Mouse (Mus musculus) inflammation-experienced regulatory T-cells, adult 6 months (primary cell): ENCODE measurements around the gene Pak1ip1. TPM values are rescaled to one million over a fixed set of nuclear protein-coding genes. Genes with fewer than 3 reads are reported as not detected.
"Not testable (repeated sequence)": the region's sequence is repeated elsewhere in the genome, so short reads cannot be mapped to it uniquely, and the experiment has no call there.

ENCODE experiments used
- ATAC-seq: one replicate; pipeline ENCODE4 v1.8.0; 2017
- polyA plus RNA-seq, 3 experiments: library from polyadenylated mRNA; unstranded; fragments of 100-300 nt; shearing (Covaris generic); gene quantifications; one replicate each; pipeline ENCODE4 v1.2.1; 2017

The Pak1ip1 gene
- 100 to 1,000 TPM in 1 of 3 experiments, 10 to 100 TPM in 2; 75.7 to 103 (median 84.7) TPM for polyA plus RNA-seq

DNA sequence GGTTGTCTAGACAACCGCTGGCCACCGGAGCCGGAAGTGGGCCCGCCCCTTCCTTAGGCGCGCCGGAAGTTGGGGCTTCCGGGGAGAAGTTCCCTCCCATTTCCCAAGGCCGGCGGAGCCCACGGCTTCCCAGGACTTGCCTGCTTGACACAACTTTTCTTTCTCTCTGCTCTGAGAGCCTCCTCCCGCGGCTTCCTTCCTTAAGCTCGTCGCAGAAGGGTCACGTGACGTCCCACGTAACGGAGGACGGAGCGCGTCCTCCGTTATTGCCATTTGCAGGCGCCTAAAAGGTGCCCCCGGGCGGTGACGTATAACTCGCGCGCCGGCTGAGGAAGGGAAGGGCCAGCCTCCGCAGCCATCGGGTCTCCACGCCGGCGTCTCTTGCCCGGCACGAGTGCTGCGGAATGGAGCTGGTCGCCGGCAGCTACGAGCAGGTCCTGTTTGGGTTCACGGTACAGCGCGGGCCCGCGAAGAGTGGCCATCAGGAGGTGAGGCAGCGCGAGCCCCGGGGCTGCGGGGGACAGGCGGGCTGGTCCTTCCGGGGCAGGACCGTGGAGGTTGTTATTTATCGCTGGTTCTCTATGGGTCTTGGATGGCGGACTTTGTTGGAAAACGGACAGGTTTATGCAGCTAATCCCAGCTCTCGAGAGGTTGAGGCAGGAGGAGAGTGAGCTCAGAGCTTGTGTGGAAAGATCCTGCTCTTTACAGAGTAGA, at the start of gene Pak1ip1:
TSS of gene Pak1ip1 (plus strand) at position 98 of the 714 bp plus-strand sequence.
- peak; percentile 93 for ATAC-seq

DNA sequence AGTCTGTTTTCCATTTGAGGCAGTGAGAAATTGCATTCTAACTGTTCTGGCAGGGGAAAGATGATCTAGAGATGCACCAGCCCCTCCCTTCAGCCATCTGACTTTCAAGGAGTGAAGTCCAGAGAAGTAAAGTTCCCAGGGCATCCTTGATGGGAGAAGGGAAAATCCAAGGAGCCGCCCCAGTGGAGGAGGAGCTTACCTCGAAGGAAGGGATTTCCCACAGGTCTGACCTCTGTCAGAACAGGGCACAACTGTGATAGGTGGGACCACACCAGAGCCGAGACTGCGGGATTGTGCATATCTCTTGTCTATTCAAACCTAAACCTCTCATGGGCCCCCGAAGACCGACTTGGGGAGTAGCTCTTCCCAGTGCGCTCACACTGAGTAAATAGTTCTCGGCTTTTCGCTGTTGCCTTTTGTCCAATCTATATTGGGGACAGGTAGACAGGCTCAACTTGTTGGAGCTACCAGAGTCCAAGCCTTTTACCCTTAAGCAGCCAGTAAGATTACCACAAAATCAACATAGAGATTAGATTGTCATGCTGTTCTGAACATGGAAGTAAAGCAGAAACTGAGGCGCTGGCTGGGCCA, 49.3 kb upstream of the Pak1ip1 start:
- ATAC-seq = no peak

DNA sequence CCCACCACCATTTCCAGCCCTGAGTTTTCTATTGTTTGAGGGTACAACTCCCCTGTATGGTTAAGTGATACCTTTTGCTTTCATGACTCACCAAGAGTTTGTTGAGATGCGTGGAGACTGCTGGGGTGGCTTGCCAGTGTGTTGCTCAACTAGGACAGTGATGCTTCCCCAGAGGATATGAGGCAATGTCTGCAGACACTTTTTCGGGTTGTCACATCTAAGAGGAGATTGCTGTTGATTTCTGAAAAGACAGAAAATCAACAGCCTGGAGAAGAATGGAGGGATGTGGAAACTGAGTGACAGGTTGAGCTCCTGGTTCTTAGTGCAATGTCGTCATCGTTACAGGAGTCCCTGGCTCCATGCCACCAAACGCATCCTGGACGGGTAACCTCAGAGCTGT, 47.6 kb upstream of the Pak1ip1 start:
- no peak for ATAC-seq

DNA sequence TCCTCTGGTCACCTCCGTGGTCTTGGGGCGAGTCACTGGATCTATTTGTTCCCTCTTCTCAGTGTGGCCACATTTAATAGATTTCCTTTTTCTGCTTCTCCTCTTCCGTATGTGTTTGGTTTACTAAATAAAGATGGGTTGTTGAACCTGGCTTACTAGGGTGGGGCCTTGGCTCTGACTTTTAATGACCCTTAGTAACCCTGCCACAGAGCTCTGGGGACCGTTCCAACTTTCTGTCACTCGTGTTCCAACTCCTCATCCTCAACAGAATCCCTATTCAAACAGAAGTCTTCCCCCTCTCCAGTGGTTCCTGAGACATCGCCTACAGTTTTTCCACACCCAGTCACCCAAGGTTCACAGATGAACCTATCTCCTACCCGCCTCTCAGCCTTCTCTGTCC, 45.0 kb upstream of the Pak1ip1 start:
- no peak for ATAC-seq

DNA sequence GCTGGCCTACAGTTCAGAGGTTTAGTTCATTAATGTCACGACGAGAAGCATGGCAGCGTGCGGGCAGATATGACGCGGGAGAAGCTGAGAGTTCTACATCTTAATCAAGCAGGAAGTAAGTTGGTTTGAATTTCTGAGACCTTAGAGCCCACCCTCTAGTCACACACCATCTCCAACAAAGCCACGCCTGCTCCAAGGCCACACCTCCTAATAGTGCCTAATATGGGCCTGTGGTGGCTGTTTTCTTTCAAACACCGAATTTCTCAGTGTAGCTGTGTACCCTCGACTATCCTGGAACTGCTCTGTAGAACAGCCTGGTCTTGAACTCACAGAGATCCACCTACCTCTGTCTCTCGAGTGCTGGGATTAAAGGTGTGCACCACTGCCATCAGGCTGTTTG, 33.2 kb upstream of the Pak1ip1 start:
- ATAC-seq = no peak

DNA sequence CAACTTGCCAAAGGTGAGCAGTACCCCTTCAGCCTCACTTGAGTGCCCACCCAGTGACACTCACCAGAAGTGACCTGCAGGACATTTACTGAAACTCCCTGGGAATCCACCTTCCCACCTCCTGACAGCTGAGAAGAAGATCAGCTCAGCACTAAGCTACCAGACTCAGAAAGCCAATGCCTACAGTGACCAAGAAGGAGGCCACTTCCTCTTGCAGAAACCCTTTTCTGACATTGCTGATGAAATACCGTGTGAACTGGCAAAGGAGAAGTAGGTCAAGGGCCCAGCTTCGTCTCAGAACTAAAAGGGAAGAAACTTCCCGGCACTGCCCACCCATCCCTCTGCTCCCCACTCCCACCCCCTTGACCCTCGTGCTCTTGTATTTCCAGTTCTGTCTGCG, 32.3 kb upstream of the Pak1ip1 start:
- ATAC-seq = no peak

- ATAC-seq = no peak
These were observed 30.9 kb upstream of the Pak1ip1 start for GRCm38 (mm10) chr13:40969761-40970390.

DNA sequence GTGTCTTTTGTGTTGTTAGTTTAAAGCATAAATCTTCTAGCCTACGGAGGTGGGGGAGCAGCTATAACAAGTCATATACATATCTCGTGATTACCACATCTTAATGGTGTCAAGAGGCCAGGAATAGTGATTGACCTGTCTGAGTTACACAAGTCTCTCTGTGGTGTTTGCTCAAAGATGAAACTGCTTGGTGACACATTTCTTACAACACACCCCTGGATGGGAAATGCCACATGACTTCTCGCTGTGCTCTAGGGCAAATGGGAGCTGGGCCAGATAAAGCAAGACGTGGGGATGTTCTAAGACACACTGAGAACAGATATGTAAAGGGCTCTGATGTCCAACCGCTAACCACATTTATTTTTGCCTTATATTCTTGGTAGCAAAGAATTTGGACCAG, 29.6 kb upstream of the Pak1ip1 start:
- ATAC-seq = no peak

GRCm38 (mm10) chr13:40971831-40972230, 29.0 kb upstream of the Pak1ip1 start:
- no peak for ATAC-seq

DNA sequence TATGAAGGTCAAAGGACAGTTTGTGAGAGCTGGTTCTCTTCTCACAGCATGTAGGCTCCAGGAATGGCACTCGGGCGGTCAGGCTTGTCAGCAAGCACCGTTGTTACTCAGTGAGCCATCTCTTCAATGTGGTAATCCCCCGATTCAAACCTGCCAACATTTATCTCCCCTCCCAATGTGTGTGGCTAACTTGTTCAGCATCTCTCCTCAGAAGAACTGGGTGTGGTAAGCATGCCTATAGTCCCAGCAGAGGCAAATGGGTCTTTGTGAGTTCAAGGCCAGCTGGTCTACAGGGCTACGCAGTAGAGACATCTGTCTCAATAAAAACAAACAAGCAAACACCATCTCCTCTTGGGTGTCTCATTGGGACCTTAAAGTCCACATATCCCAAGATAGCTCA, 27.8 kb upstream of the Pak1ip1 start:
- no peak for ATAC-seq

GRCm38 (mm10) chr13:40977609-40978008, 23.2 kb upstream of the Pak1ip1 start:
- no peak for ATAC-seq

DNA sequence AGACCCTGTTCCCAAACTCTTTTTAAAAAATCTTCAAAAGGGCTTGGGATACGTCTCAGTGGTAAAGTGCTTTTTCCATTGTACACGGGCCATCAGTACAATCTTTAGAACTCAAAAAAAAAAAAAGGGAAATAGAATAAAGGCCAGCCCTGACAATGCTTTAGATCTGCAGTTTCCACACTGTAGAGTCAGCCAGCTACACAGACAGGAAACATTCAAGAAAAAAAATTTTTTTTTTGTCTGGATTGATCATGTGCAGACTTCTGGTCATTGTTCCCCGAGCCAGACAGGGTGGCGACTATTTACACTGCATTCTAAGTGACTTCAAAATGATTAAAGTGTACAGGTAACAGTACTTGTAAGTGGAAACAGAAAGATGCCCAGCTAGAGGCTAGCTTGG, 22.2 kb upstream of the Pak1ip1 start:
- ATAC-seq = no peak

- no peak for ATAC-seq
These were observed 21.5 kb upstream of the Pak1ip1 start for GRCm38 (mm10) chr13:40979321-40979720.

DNA sequence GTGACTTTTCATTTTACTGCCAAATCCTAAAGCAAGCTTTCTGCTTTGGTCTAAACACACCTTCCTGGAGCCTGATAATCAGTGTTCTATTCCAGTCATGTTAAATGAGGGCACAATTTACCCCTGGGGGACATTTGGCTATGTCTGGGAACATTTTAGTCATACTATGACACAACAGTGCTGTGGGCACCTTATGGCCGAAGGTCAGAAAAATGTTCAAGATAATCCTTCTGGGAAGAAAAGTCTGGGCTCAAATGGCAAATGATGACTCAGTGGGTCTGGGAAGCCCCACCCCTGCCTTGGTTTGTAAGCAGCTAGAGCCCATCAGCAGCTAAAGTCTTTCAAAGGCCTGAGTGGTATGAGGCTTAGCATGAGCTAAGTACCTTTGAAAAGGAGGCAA, 18.1 kb upstream of the Pak1ip1 start:
- ATAC-seq = no peak

DNA sequence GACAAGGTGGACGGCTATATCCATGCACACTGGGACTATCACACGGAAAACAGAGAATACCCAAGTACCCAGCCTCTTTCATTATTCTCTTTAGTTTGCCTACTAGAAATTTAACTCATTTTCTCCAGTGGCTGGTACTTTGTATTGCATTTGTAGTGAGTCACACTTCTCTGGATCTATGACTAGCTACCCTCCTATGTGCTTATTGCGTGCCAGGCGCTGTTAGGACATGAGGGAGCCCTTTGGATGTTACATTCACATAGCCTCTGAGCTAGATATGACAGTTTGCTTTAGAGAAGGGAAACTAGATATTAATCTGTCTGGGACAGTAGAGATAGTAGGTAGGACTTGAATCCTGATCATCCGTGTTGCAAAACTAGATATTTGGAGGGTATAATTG, 14.7 kb upstream of the Pak1ip1 start:
- ATAC-seq = no peak

GRCm38 (mm10) chr13:40987608-40988303, 13.1 kb upstream of the Pak1ip1 start:
- not testable (repeated sequence) for ATAC-seq

GRCm38 (mm10) chr13:40988418-40988817, 12.4 kb upstream of the Pak1ip1 start:
- ATAC-seq = no peak

DNA sequence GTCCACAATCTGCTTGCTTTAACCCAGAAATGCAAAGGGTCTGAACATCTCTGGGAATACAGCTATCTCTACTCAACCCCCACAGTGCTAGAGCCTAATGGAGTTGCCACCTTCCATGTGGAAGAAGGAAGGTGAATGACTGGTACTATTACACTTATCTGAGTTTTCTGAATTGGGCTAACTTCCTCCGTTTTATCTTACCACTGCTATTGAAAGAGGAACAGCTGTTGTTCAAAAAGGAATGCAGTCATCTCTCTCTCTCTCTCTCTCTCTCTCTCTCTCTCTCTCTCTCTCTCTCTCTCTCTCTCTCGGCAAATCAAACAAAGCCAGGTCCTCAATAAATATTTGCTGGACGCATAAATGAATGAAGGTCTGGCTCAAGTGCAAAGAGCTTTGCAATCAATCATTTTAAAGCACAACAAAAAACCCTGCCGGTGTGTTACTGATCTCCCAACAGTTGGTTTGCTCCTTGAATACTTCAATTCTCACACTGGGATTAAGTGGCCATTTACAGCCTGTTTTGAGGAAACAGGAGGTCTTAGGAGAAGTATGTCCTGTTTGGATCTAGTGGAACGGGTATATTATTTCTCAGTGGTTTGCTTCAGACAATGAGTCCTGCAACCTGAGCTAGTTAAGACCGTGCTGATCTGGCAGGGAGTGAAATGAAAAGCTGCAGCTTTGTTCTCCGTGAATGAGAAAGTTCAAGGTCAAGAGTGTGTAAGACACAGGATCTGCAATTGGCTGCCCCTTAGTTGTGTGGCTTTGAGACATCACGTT, 6.1 kb upstream of the Pak1ip1 start:
- no peak for ATAC-seq

- ATAC-seq = not testable (repeated sequence)
These were observed 2.3 kb upstream of the Pak1ip1 start for GRCm38 (mm10) chr13:40998537-40998936.

DNA sequence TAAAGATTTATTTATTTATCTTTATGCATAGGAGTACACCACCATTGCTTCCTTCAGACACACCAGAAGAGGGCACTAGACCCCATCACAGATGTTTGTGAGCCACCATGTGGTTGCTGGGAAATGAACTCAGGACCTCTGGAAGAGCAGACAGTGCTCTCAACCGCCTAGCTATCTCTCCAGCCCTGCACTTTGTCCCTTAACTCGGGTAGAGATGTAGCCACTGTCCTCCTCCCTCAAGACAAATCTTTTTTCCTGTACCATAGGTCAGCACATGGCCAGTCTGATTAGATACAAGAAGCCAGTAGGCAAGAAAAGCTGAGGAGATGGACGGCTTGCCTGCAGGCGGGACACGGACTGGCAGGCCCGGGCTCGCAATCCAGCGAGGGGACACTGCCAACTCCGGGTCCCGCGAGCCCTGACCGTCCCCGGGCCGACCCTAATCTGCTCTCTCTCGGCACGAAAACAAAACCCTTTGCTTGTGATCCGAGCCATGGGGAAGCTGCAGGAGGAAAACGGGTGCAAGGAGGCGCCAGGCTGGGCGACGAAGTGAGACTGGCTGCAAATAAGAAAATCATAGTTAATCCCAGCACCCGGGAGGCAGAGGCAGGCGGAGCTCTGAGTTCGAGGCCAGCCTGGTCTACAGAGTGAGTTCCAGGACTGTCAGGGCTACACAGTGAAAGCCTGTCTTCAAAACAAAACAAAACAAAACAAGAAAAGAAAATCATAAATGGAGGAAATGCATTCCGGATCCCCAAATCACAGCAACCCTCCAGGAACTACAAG, 490 bp upstream of the Pak1ip1 start:
- ATAC-seq = no peak

- no peak for ATAC-seq
These were observed 1.2 kb downstream of the Pak1ip1 start for GRCm38 (mm10) chr13:41002001-41002400.

DNA sequence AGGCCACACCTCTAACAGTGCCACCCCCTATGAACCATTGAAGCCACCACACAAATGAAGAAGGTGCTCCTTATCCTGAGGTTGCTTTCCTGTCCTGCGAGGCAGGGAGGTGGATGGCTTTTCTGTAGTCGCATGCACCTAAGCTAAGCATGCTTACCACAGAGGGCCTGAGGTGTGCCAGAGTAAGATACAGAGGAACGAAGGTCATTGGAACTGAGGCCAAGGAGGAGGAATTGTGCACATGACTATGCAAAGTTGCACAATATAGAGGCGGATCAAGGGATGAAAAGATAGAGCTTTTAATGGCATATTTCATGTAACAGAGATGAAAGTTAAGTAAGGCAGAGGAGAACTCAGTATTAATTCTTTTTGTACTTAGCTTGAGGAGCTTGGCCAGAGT, 5.4 kb downstream of the Pak1ip1 start:
- ATAC-seq = no peak
